Mouse (Mus musculus): ENCODE measurements around the gene Supv3l1. TPM values are rescaled to one million over a fixed set of nuclear protein-coding genes. Genes with fewer than 3 reads are reported as not detected.
"Not testable (repeated sequence)": the region's sequence is repeated elsewhere in the genome, so short reads cannot be mapped to it uniquely, and the experiment has no call there.

Gene Supv3l1
- 12.6 and 13.9 TPM in 2 replicates for polyA plus RNA-seq (2015; fragmentation: Nextera tagmentation; extraction: Ambion mirVana)

- Histone ChIP-seq H3K9me3 (ENCODE audit: control insufficient read depth, low read length) (no peaks in the 10 kb centered on the region), H3K36me3 (ENCODE audit: control insufficient read depth, insufficient read depth, low read length) (peaks cover 8% of the 10 kb centered on the region), H3K9ac (ENCODE audit: low read length) (peak within 1 kb of the TSS; percentile 97), H3K4me3 (ENCODE audit: low read depth, low read length) (peak within 1 kb of the TSS; percentile 98), H3K4me1 (replicated peaks; ENCODE audit: control insufficient read depth, insufficient read depth) (no peaks in the 10 kb centered on the region), H3K27me3 (ENCODE audit: control insufficient read depth, insufficient read depth, low read length) (no peaks in the 10 kb centered on the region), H3K4me2 (replicated peaks; ENCODE audit: low read depth) (peak within 1 kb of the TSS; percentile 72), H3K27ac (replicated peaks) (peak within 1 kb of the TSS; percentile 89)
- TF ChIP-seq EP300 (optimal IDR thresholded peaks at IDR 0.05) = peak; percentile 97
- no peak for TF ChIP-seq CTCF (IDR thresholded peaks at IDR 0.05; ENCODE audit: low read depth)
- ATAC-seq (ENCODE audit: low FRiP score, low TSS enrichment) (peak; percentile 92), DNase-seq (ENCODE audit: low spot score) (peak; percentile 90)
- WGBS = under 1% methylated on average over 73 of the region's 73 CpGs
Observed at GRCm38 (mm10) chr10:62449364-62450279, at the start of gene Supv3l1, which contains the start of gene 4930507D05Rik. Gene Supv3l1, minus strand, starts transcription at chr10:62449738. Gene 4930507D05Rik, plus strand, starts transcription at chr10:62449489.

- H3K4me1 ChIP-seq (replicated peaks; ENCODE audit: control insufficient read depth, insufficient read depth); H3K9me3 ChIP-seq (ENCODE audit: control insufficient read depth, low read length); H3K9ac ChIP-seq (ENCODE audit: low read length); H3K4me2 ChIP-seq (replicated peaks; ENCODE audit: low read depth); DNase-seq (ENCODE audit: low spot score); H3K36me3 ChIP-seq (ENCODE audit: control insufficient read depth, insufficient read depth, low read length); H3K4me3 ChIP-seq (ENCODE audit: low read depth, low read length); H3K27ac ChIP-seq (replicated peaks); ATAC-seq (ENCODE audit: low FRiP score, low TSS enrichment); H3K27me3 ChIP-seq (ENCODE audit: control insufficient read depth, insufficient read depth, low read length): not testable (repeated sequence)
- WGBS = 75% methylated on average over 3 of the region's 3 CpGs
Observed at GRCm38 (mm10) chr10:62491681-62492080, 42.1 kb upstream of the Supv3l1 start.

GRCm38 (mm10) chr10:62488266-62488665 lies 38.7 kb upstream of the Supv3l1 start:
- Histone ChIP-seq H3K27me3 (ENCODE audit: control insufficient read depth, insufficient read depth, low read length) (no peaks in the 10 kb centered on the region), H3K4me2 (replicated peaks; ENCODE audit: low read depth) (no peak overlapping the region), H3K9me3 (ENCODE audit: control insufficient read depth, low read length) (no peaks in the 10 kb centered on the region), H3K4me1 (replicated peaks; ENCODE audit: control insufficient read depth, insufficient read depth) (no peaks in the 10 kb centered on the region), H3K27ac (replicated peaks) (no peak overlapping the region), H3K4me3 (ENCODE audit: low read depth, low read length) (no peak overlapping the region), H3K9ac (ENCODE audit: low read length) (no peak overlapping the region), H3K36me3 (ENCODE audit: control insufficient read depth, insufficient read depth, low read length) (no peaks in the 10 kb centered on the region)
- ATAC-seq (ENCODE audit: low FRiP score, low TSS enrichment) = no peak
- DNase-seq (ENCODE audit: low spot score) = peak; percentile 45
- 34% methylated on average over 1 of the region's 1 CpGs for WGBS
- TF ChIP-seq CTCF (IDR thresholded peaks at IDR 0.05; ENCODE audit: low read depth) (peak; percentile 80), EP300 (optimal IDR thresholded peaks at IDR 0.05) (no peak)

GRCm38 (mm10) chr10:62486618-62487415 lies 37.3 kb upstream of the Supv3l1 start, which contains the start of gene Vps26a:
Gene Vps26a, minus strand, starts transcription at chr10:62486805.
- peak; percentile 90 for ATAC-seq (ENCODE audit: low FRiP score, low TSS enrichment)
- no peaks in the 10 kb centered on the region for H3K4me1 ChIP-seq (replicated peaks; ENCODE audit: control insufficient read depth, insufficient read depth)
- no peaks in the 10 kb centered on the region for H3K36me3 ChIP-seq (ENCODE audit: control insufficient read depth, insufficient read depth, low read length)
- H3K4me2 ChIP-seq (replicated peaks; ENCODE audit: low read depth) = peak within 1 kb of the TSS; percentile 73
- peak within 1 kb of the TSS; percentile 92 for H3K4me3 ChIP-seq (ENCODE audit: low read depth, low read length)
- peak within 1 kb of the TSS; percentile 92 for H3K9ac ChIP-seq (ENCODE audit: low read length)
- WGBS = under 1% methylated on average over 58 of the region's 59 CpGs
- H3K27me3 ChIP-seq (ENCODE audit: control insufficient read depth, insufficient read depth, low read length) = no peaks in the 10 kb centered on the region
- DNase-seq (ENCODE audit: low spot score) = peak; percentile 99
- H3K9me3 ChIP-seq (ENCODE audit: control insufficient read depth, low read length) = no peaks in the 10 kb centered on the region
- TF ChIP-seq EP300 (optimal IDR thresholded peaks at IDR 0.05) (no peak), CTCF (IDR thresholded peaks at IDR 0.05; ENCODE audit: low read depth) (no peak)
- H3K27ac ChIP-seq (replicated peaks) = peak within 1 kb of the TSS; percentile 97

- Histone ChIP-seq H3K9me3 (ENCODE audit: control insufficient read depth, low read length) (no peaks in the 10 kb centered on the region), H3K27ac (replicated peaks) (peak overlapping the region; percentile 97), H3K36me3 (ENCODE audit: control insufficient read depth, insufficient read depth, low read length) (no peaks in the 10 kb centered on the region), H3K4me2 (replicated peaks; ENCODE audit: low read depth) (peak overlapping the region; percentile 73), H3K4me3 (ENCODE audit: low read depth, low read length) (peak overlapping the region; percentile 92), H3K27me3 (ENCODE audit: control insufficient read depth, insufficient read depth, low read length) (no peaks in the 10 kb centered on the region), H3K4me1 (replicated peaks; ENCODE audit: control insufficient read depth, insufficient read depth) (no peaks in the 10 kb centered on the region), H3K9ac (ENCODE audit: low read length) (peak overlapping the region; percentile 92)
- TF ChIP-seq EP300 (optimal IDR thresholded peaks at IDR 0.05) (no peak), CTCF (IDR thresholded peaks at IDR 0.05; ENCODE audit: low read depth) (no peak)
- 1% methylated on average over 36 of the region's 48 CpGs for WGBS
- ATAC-seq (ENCODE audit: low FRiP score, low TSS enrichment) (peak; percentile 73), DNase-seq (ENCODE audit: low spot score) (peak; percentile 38)
Observed at GRCm38 (mm10) chr10:62485878-62486582, 36.5 kb upstream of the Supv3l1 start.
